In genomic region chr14:122340141-122340540, GRCm38 (mm10) we compare ENCODE assay signal across 16 mouse cellular contexts.
"Had no signal": no experiment of that assay in that cellular context is flagged by ENCODE, and none has a peak within 500 bp of the region (broad histone marks: within the 10 kb centered on the region; RNA-seq: fewer than 3 reads in every experiment).

No protein-coding gene starts in this region.

- DNase-seq: kidney, postnatal 25 days; layer of hippocampus, adult 9-11 months; liver, postnatal 0 days; lung, postnatal 10 days; lung, postnatal 36 days; thymus, adult 18-20 months; thymus, postnatal 36 days had no signal

- H3K9me3 ChIP-seq: lung, embryonic 15.5 days; midbrain, embryonic 10.5 days; midbrain, embryonic 13.5 days had no signal

- H3K4me2 ChIP-seq: lung, embryonic 15.5 days; midbrain, embryonic 13.5 days had no signal

- H3K27me3 ChIP-seq: lung, embryonic 15.5 days; megakaryocyte, embryonic 14.5 days; midbrain, embryonic 13.5 days had no signal

- H3K4me3 ChIP-seq: layer of hippocampus, adult 2 months; left cerebral cortex, adult 2 months; lung, embryonic 15.5 days; megakaryocyte, embryonic 14.5 days; midbrain, embryonic 10.5 days; midbrain, embryonic 13.5 days had no signal

- H3K36me3 ChIP-seq: lung, embryonic 15.5 days; midbrain, embryonic 10.5 days; midbrain, embryonic 13.5 days had no signal

- H3K4me1 ChIP-seq: lung, embryonic 15.5 days; megakaryocyte, embryonic 14.5 days had no signal

- H3K27ac ChIP-seq: kidney, postnatal 0 days; layer of hippocampus, adult 2 months; left cerebral cortex, adult 2 months; liver, embryonic 14.5 days; lung, embryonic 15.5 days; midbrain, embryonic 10.5 days; midbrain, embryonic 13.5 days had no signal

- ATAC-seq: liver, postnatal 0 days; midbrain, embryonic 13.5 days; midbrain, embryonic 16.5 days had no signal

- H3K9ac ChIP-seq: liver, embryonic 14.5 days; liver, postnatal 0 days; lung, embryonic 15.5 days; midbrain, embryonic 13.5 days had no signal
